Mouse (Mus musculus): ENCODE results near the gene Il4i1. TPM values are rescaled to one million over a fixed set of nuclear protein-coding genes. Genes with fewer than 3 reads are reported as not detected.
A peak's percentile ranks its signal among the peaks of the same experiment; 100 is the strongest.

The Il4i1 gene
- polyA plus RNA-seq, 1 experiment from 2014 or later, result 1.1 TPM

DNA sequence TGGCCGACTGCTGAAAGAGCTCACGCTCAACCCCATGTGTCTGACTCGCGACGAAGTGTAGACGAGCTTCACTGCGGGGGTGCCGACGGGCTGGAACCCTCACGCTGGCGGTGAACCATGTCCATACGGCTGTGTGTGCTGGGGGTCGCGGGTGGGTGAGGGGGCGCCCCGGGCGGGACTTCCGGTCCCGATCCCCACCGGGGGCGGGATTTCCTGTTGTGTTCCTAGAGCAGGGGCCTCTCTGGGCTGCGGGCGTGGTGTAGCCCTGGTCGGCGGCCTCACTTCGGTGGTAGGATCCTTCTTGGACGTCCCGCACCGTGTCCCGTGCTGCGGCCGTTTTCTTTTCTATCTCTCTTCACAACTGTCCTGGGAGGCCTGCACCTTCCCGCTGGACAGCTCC is 34.0 kb downstream of the Il4i1 start:
- H3K4me3 ChIP-seq (replicated peaks), result peak overlapping the region; percentile 89
- WGBS (ENCODE audit: insufficient replicate concordance), result under 1% methylated on average over 33 of the region's 33 CpGs
- peak; percentile 47 for ATAC-seq (ENCODE audit: low read depth)

DNA sequence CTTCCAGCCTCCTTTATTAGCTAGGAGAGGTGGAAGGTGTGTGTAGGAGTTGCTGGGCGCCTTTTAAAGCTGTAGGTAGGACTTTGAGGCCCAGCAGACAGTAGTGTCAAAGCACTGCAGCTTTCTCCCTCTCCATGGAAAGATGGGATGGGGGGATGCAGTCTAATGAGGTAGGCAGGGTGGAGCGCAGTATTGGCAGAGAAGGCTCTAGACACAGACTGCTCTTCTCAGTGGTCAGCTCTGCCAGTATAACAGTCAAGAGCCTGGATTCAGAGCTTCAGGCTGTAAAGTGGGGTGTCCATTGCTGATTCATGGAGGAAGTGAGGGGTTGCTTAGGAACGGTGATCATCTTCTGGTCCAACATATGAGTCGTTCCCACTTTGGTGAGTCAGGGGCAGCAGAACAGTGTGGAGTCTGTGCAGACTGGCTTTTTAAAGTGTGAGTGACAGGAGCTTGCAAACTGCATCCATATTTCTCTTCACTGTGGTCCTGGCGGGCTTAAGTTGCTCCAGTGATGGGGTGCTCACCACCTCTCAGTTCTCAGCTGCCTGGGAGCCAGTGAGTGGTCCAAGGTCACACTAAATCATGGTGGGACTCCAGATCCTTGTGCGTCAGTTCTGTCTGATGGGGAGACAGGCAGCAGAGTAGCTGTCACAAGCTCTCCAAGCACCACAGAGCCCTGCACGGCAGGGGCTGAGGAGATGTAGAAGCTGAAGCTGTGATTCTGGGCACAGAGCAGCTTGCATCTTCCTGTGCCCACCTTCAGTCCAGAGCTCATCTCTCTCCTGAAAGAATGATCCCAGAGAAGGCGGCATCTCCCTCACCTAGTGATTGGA is 34.8 kb downstream of the Il4i1 start:
- DNase-seq, result no peak
- Histone ChIP-seq H3K27ac (peak overlapping the region; percentile 92), H3K4me3 (replicated peaks) (peak overlapping the region; percentile 89), H3K36me3 (peaks cover 35% of the 10 kb centered on the region), H3K4me1 (replicated peaks) (peaks cover 66% of the 10 kb centered on the region), H3K9ac (peak overlapping the region; percentile 90), H3K9me3 (replicated peaks) (no peaks in the 10 kb centered on the region), H3K27me3 (no peaks in the 10 kb centered on the region), H3K4me2 (peak overlapping the region; percentile 97)
- no peak for ATAC-seq (ENCODE audit: low read depth)
- 65% methylated on average over 8 of the region's 8 CpGs for WGBS (ENCODE audit: insufficient replicate concordance)

More for the DNA sequence above, 34.0 kb downstream of the Il4i1 start:
- Histone ChIP-seq H3K4me2 (peak overlapping the region; percentile 97), H3K9ac (peak overlapping the region; percentile 90), H3K27ac (peak overlapping the region; percentile 92), H3K27me3 (no peaks in the 10 kb centered on the region), H3K9me3 (replicated peaks) (no peaks in the 10 kb centered on the region), H3K36me3 (peaks cover 43% of the 10 kb centered on the region), H3K4me1 (replicated peaks) (peaks cover 57% of the 10 kb centered on the region)
- peak; percentile 72 for DNase-seq

DNA sequence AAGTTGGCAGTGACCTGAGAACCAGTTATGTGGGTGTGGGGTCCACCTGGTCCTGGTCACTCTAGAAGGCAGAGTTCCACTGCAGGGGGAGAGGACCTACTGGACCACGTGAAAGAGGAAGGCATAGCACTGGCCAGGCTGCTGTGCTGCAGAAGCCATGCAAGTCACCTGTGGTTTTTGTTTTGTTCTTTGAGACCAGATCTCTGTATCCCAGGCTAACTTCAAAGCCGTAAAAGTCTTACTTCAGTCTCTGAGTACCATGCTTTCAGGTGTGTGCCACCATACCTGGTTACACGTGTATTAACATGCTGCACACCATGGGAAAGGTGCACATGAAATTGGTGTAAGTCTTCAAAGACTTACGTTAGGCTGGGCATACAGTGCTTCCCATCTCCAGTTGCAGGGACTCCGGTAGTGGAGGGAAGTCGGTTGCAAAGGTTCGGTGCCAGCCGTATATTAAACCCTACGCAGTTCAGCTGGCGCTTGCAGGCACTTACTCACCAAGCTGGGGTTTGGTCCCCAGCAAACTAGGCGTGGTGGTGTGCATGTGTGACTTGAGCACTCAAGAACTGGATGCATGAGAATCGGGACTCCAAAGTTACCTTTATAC is 35.5 kb downstream of the Il4i1 start:
- Histone ChIP-seq H3K27me3 (no peaks in the 10 kb centered on the region), H3K27ac (peak overlapping the region; percentile 99; the same call in 1 of the 2 replicates), H3K9me3 (replicated peaks) (no peaks in the 10 kb centered on the region), H3K9ac (peak overlapping the region; percentile 90), H3K4me2 (peak overlapping the region; percentile 97), H3K36me3 (peaks cover 27% of the 10 kb centered on the region), H3K4me3 (replicated peaks) (peak overlapping the region; percentile 89; the same call in 1 of the 2 replicates), H3K4me1 (replicated peaks) (peaks cover 73% of the 10 kb centered on the region)
- no peak for DNase-seq
- no peak for ATAC-seq (ENCODE audit: low read depth)
- WGBS (ENCODE audit: insufficient replicate concordance), result 84% methylated on average over 12 of the region's 12 CpGs

DNA sequence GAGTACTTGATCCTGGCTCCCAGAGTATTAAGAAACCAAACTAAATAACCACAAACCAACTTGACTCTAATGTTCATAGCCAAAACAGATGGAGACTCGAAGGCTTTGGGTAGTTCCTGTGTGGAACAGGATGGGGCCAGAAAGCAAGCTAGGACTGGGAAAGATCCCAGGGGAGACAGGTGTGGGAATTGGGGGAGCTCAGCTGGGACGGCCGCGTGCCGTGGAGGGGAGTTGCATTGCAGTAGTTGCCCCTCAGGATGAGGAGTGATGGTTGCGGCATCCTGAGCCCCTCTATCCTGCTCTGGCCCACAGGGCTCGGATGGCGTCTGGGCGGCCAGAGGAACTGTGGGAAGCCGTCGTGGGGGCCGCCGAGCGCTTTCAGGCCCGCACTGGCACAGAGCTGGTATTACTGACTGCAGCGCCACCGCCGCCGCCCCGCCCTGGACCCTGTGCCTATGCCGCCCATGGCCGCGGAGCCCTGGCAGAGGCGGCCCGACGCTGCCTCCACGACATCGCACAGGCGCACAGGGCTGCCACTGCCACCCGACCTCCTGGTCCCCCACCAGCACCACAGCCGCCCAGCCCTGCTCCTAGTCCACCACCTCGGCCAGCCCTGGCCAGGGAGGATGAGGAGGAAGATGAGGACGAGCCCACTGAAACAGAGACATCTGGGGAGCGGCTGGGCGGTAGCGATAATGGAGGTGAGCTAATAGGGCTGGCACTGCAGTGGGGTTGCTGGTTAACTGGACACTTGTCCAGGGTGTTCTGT is 36.3 kb downstream of the Il4i1 start:
- DNase-seq (no peak), ATAC-seq (ENCODE audit: low read depth) (no peak)
- H3K27me3 ChIP-seq, result no peaks in the 10 kb centered on the region
- H3K27ac ChIP-seq, result peak overlapping the region; percentile 99
- H3K9ac ChIP-seq, result 0 out of 2 replicates have a peak overlapping the region, but pooled peaks have one; percentile 91
- H3K36me3 ChIP-seq, result peaks cover 25% of the 10 kb centered on the region
- H3K4me3 ChIP-seq (replicated peaks), result peak overlapping the region; percentile 77; the same call in 1 of the 2 replicates
- peak overlapping the region; percentile 96; the same call in 1 of the 2 replicates for H3K4me2 ChIP-seq
- H3K4me1 ChIP-seq (replicated peaks), result peaks cover 73% of the 10 kb centered on the region
- no peaks in the 10 kb centered on the region for H3K9me3 ChIP-seq (replicated peaks)
- WGBS (ENCODE audit: insufficient replicate concordance), result 85% methylated on average over 36 of the region's 36 CpGs

DNA sequence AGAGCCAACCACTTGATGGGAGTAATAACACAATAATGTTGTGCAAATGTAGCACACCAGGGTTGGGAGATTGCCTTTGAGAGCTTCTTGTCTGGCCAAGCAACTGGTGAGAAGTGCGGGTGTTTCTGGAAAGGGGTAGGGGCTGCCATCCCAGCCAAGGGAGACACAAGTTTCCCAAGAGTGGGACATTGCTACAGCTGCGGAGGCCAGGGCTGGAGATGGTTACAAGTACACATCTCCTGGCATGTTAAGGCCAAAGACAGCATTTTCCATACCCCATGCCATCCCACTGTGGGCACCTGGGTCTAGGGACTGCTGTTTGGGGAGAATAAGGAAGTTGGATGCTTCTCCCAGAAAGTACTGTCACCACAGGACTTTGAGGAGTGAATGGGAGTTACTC is 36.9 kb downstream of the Il4i1 start:
- H3K4me2 ChIP-seq, result peak overlapping the region; percentile 96
- H3K27me3 ChIP-seq, result no peaks in the 10 kb centered on the region
- 86% methylated on average over 2 of the region's 2 CpGs for WGBS (ENCODE audit: insufficient replicate concordance)
- H3K9ac ChIP-seq, result peak overlapping the region; percentile 91
- DNase-seq, result no peak
- H3K27ac ChIP-seq, result peak overlapping the region; percentile 99
- H3K36me3 ChIP-seq, result peaks cover 25% of the 10 kb centered on the region
- peaks cover 73% of the 10 kb centered on the region for H3K4me1 ChIP-seq (replicated peaks)
- ATAC-seq (ENCODE audit: low read depth), result no peak
- peak overlapping the region; percentile 77 for H3K4me3 ChIP-seq (replicated peaks)
- no peaks in the 10 kb centered on the region for H3K9me3 ChIP-seq (replicated peaks)

DNA sequence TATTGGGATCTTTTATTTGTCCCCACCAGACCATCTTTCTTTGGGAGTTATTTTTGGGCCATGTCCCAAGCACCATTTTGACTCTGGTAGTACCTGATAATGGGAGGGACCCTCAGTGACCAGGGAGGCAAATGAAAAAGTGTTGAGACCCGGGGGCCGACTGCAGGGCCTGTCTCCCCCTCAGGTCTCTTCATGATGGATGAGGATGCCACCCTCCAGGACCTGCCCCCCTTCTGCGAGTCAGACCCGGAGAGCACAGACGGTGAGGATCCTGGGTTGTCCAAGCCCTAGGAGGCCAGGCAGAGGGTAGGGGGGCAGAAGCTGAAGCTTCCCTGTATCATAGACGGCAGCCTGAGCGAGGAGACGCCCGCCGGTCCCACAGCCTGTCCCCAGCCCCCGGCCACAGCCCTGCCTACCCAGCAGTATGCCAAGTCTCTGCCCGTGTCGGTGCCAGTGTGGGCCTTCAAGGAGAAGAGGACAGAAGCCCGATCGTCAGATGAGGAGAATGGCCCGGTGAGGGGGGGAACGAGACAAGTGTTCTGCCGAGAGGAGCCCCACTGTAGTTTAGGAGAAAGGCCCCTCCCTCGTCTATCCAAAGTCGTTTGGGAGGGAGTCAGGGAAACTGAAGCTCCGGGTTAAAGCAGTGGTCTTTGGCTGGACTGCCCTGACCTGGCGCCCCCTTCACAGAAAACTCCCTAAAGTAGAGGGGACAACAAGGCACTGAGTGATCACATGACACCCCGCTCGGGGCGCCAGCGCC is 37.6 kb downstream of the Il4i1 start:
- H3K4me3 ChIP-seq (replicated peaks), result peak overlapping the region; percentile 77
- no peaks in the 10 kb centered on the region for H3K9me3 ChIP-seq (replicated peaks)
- peak overlapping the region; percentile 91 for H3K9ac ChIP-seq
- 17% methylated on average over 26 of the region's 26 CpGs for WGBS (ENCODE audit: insufficient replicate concordance)
- H3K27me3 ChIP-seq, result no peaks in the 10 kb centered on the region
- peak overlapping the region; percentile 96 for H3K4me2 ChIP-seq
- peak; percentile 10 for ATAC-seq (ENCODE audit: low read depth)
- peak overlapping the region; percentile 99 for H3K27ac ChIP-seq
- DNase-seq, result no peak
- peaks cover 77% of the 10 kb centered on the region for H3K4me1 ChIP-seq (replicated peaks)
- peaks cover 25% of the 10 kb centered on the region for H3K36me3 ChIP-seq

DNA sequence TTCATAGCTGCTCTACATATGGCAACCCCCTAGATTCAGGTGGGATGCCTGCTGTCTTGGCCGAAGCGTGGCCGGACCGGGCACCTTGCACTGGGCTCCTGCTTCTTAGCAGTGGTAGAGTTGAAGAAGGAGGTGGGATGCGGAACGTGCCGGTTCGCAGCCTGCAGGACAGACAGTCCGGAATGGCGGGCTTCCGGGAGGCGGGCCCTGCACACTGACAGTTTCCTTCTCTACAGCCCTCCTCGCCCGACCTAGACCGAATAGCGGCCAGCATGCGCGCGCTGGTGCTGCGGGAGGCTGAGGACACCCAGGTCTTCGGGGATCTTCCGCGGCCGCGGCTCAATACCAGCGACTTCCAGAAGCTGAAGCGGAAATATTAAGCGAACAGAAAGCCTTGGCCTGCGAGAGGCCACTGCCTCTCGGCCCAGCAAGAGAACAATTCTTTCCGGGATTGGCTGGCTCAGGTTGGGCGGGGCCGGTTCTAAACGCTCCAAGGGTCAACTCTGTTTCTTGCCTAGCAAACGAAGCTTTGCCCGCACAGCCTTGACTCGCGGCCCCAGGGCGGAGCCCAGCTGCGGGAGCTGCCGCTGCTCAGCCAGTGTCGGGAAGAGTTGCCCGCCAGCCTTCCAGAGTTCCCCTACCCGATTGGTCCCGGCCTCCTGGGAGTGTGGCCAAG is 38.3 kb downstream of the Il4i1 start:
- Histone ChIP-seq H3K4me2 (peak overlapping the region; percentile 96), H3K27ac (peak overlapping the region; percentile 99), H3K27me3 (no peaks in the 10 kb centered on the region), H3K36me3 (peaks cover 29% of the 10 kb centered on the region), H3K4me1 (replicated peaks) (peaks cover 84% of the 10 kb centered on the region), H3K9me3 (replicated peaks) (no peaks in the 10 kb centered on the region), H3K4me3 (replicated peaks) (peak overlapping the region; percentile 77), H3K9ac (peak overlapping the region; percentile 91)
- peak; percentile 75 for ATAC-seq (ENCODE audit: low read depth)
- under 1% methylated on average over 45 of the region's 45 CpGs for WGBS (ENCODE audit: insufficient replicate concordance)
- DNase-seq, result peak; percentile 86

DNA sequence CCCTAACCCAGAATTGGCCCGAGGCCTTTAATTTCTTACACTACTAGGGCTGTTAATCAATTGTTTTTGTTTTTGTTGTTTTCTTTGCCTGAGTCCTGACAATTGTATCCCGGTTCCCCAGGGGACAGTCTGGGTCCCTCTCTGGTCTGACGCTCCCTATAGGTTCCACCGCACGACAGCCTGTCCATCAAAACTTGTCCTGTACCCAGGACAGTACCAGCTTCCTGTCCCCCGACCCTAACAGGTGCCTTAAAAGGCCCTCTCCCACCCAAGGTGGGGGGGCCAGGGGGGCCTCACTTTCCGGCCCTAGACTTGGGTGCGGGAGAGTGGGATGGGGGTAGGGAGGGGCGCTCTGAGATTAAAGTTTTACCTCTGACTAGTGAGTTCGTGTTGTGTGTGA is 38.8 kb downstream of the Il4i1 start:
- H3K4me3 ChIP-seq (replicated peaks), result peak overlapping the region; percentile 77
- no peaks in the 10 kb centered on the region for H3K9me3 ChIP-seq (replicated peaks)
- DNase-seq, result no peak
- peak overlapping the region; percentile 96 for H3K4me2 ChIP-seq
- peaks cover 89% of the 10 kb centered on the region for H3K4me1 ChIP-seq (replicated peaks)
- 40% methylated on average over 10 of the region's 10 CpGs for WGBS (ENCODE audit: insufficient replicate concordance)
- peak overlapping the region; percentile 91 for H3K9ac ChIP-seq
- H3K27ac ChIP-seq, result peak overlapping the region; percentile 99
- no peaks in the 10 kb centered on the region for H3K27me3 ChIP-seq
- peaks cover 34% of the 10 kb centered on the region for H3K36me3 ChIP-seq
- ATAC-seq (ENCODE audit: low read depth), result no peak

DNA sequence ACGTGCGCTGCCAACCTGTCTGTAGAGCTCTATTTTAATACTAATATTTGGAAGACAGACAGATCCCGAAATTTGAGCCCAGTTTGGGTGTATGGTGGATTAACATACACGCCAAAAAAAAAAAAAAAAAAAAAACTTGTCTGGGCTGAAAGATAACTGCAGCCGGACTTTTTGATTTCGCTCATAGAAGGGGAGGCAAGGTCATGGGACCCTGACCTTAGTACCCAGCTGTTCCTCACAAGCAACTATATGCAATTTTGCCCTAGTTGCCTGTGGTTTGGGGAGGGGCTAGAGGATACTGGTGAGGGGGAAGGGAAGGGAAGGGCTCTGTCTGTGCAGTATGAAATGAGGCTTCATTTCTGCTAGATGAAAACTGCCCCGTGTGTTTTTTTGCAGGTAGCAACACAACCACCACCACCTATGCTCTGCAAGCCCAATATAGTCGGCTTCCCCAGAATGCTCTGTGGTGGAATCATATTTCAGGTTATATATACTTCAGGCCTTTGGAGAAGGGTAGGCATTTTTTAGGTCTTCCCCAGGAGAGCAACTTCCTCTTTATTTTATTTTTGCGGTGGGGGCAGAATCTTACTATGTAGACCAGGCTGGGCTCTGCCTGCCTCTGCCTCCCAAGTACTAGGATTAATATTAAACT is 40.2 kb downstream of the Il4i1 start:
- no peak for DNase-seq
- no peak for ATAC-seq (ENCODE audit: low read depth)

More for the DNA sequence above, 40.2 kb downstream of the Il4i1 start:
- H3K9ac ChIP-seq, result peak overlapping the region; percentile 91
- H3K4me2 ChIP-seq, result peak overlapping the region; percentile 96
- peaks cover 90% of the 10 kb centered on the region for H3K4me1 ChIP-seq (replicated peaks)
- peak overlapping the region; percentile 99 for H3K27ac ChIP-seq
- no peaks in the 10 kb centered on the region for H3K9me3 ChIP-seq (replicated peaks)
- peak overlapping the region; percentile 77 for H3K4me3 ChIP-seq (replicated peaks)
- peaks cover 36% of the 10 kb centered on the region for H3K36me3 ChIP-seq
- 19% methylated on average over 9 of the region's 9 CpGs for WGBS (ENCODE audit: insufficient replicate concordance)
- H3K27me3 ChIP-seq, result no peaks in the 10 kb centered on the region
